Mouse (Mus musculus) limb, embryonic 11.5 days (tissue): Measurements from ENCODE around the gene Spon1. TPM values are rescaled to one million over a fixed set of nuclear protein-coding genes. Genes with fewer than 3 reads are reported as not detected.

Experiments used
- ATAC-seq: fragments of 200-750 bp; cut with Nextera tagmentation; 2 replicates; pipeline ENCODE4 v1.8.0; 2017; ENCODE audit warnings: low read depth; ENCODE audit not compliant: insufficient number of reproducible peaks, low FRiP score, low TSS enrichment
- DNase-seq: peaks from one replicate; pipeline ENCODE4 v3.0.0-alpha.2; 2015; ENCODE audit warnings: low spot score
- H3K27ac ChIP-seq: fragments of 300-500 bp; sonication (generic); replicated peaks from 2 replicates; pipeline ENCODE4 v1.5.1; 2014; ENCODE audit warnings: low read depth, mild to moderate bottlenecking, low read length
- H3K27me3 ChIP-seq: fragments of 300-500 bp; sonication (generic); 2 replicates; pipeline ENCODE4 v1.6.1; 2014; ENCODE audit warnings: mild to moderate bottlenecking, low read length, mixed read lengths; ENCODE audit not compliant: control insufficient read depth, insufficient read depth
- H3K36me3 ChIP-seq: fragments of 300-500 bp; sonication (generic); 2 replicates; pipeline ENCODE4 v1.6.1; 2014; ENCODE audit warnings: mild to moderate bottlenecking, low read length, moderate library complexity, mixed read lengths; ENCODE audit not compliant: control insufficient read depth, insufficient read depth
- H3K4me1 ChIP-seq: fragments of 300-500 bp; sonication (generic); 2 replicates; pipeline ENCODE4 v1.6.1; 2014; ENCODE audit warnings: low read length, mixed read lengths; ENCODE audit not compliant: control insufficient read depth, insufficient read depth
- H3K4me2 ChIP-seq: fragments of 300-500 bp; sonication (generic); 2 replicates; pipeline ENCODE4 v1.6.1; 2014; ENCODE audit warnings: low read depth, mild to moderate bottlenecking, moderate library complexity; ENCODE audit not compliant: severe bottlenecking
- H3K4me3 ChIP-seq: fragments of 300-500 bp; sonication (generic); 2 replicates; pipeline ENCODE4 v1.5.1; 2014; ENCODE audit warnings: low read depth, low read length
- H3K9ac ChIP-seq: fragments of 300-500 bp; sonication (generic); 2 replicates; pipeline ENCODE4 v1.6.1; 2014; ENCODE audit warnings: mild to moderate bottlenecking, low read length
- H3K9me3 ChIP-seq: fragments of 300-500 bp; sonication (generic); 2 replicates; pipeline ENCODE4 v1.6.1; 2016; ENCODE audit warnings: low read length; ENCODE audit not compliant: control insufficient read depth
- WGBS: fragments of 180-500 bp; shearing (Covaris S2); extraction: QIAGEN DNeasy Blood & Tissue Kit; methylation state at CpG from one replicate; pipeline ENCODE4 v1.1.7; 2014; 5-methylcytosine and 5-hydroxymethylcytosine counted together
- polyA plus RNA-seq: library from polyadenylated mRNA; unstranded; fragments of >200 nt; fragmentation: Nextera tagmentation; extraction: Ambion mirVana; gene quantifications from 2 replicates; pipeline ENCODE4 v1.2.1, GENCODE M21; 2014

Gene Spon1
- 3.8 and 4.0 TPM in 2 replicates for polyA plus RNA-seq

DNA sequence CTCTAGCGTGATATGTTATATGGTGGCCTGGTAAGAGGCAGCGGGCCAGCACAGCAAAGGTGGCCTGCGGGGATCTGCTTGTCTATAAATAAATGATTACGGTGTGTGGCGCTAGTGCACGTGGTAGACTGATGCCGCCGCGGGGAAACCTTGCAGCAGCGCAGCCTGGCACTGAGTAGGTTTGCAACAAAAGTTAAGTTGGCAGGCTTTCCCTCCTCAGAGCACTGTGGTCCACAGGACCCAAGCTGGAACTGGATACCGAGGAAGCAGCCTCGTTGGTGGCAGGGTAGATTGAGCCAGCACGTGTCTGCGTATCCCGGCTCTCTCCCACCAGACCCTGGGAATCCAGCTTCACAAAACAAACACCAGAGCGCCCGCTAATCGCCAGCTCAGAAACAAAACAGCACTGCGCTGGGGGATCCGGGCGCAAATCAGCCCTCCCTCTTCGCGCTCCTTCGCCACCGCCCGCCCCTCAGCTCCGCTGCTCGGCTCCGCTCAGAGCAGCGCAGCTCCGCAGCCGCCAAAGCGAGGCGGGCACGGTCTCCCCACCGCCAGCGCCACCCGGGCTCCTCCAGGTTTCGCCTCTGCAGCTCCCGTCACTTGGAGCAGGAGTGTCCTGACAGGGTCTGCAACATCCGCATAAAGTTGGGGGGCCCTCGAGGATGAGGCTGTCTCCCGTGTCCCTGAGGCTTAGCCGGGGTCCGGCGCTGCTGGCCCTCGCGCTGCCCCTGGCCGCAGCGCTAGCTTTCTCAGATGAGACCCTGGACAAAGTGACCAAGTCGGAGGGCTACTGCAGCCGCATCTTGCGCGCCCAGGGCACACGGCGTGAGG is at the start of gene Spon1:
Gene Spon1 (plus strand): TSS at position 332 of the 831 bp plus-strand sequence.
- Histone ChIP-seq H3K9ac (peak within 1 kb of the TSS; percentile 53), H3K27ac (no peak within 1 kb of the TSS), H3K4me1 (peaks cover 7% of the 10 kb centered on the region; the same call in 1 of the 2 replicates), H3K36me3 (no peaks in the 10 kb centered on the region), H3K4me2 (peak within 1 kb of the TSS; percentile 99), H3K9me3 (no peaks in the 10 kb centered on the region), H3K4me3 (peak within 1 kb of the TSS; percentile 48), H3K27me3 (peaks cover 23% of the 10 kb centered on the region)
- ATAC-seq: peak; percentile 82
- DNase-seq: peak; percentile 76
- WGBS: under 1% methylated on average over 56 of the region's 56 CpGs

GRCm38 (mm10) chr7:113721994-113722393 is 43.8 kb upstream of the Spon1 start:
- no peak overlapping the region for H3K9ac ChIP-seq
- no peaks in the 10 kb centered on the region for H3K4me1 ChIP-seq
- H3K4me2 ChIP-seq: no peak overlapping the region
- ATAC-seq: no peak
- no peaks in the 10 kb centered on the region for H3K27me3 ChIP-seq
- no peak overlapping the region for H3K4me3 ChIP-seq
- H3K9me3 ChIP-seq: no peaks in the 10 kb centered on the region
- H3K27ac ChIP-seq: no peak overlapping the region
- H3K36me3 ChIP-seq: no peaks in the 10 kb centered on the region
- DNase-seq: no peak
- 78% methylated on average over 2 of the region's 2 CpGs for WGBS

DNA sequence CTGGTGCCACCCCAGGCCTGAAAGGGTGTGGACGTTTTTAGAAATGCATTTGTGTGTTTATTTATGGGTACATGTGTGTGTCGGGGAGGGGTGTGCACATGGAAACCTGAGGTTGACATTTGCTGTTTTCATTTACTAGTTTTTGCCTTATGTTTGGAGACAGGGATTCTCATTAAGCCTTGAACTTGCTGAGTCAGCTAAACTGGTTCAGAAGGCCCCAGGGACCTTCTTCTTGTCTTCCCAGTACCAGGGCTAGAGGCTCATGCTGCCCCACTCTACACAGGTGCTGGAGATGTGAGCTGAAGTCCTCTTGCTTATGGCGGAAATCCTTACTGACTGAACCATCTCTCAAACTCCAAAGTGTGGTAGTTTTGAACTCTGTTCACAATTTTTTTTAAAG is 41.9 kb upstream of the Spon1 start:
- Histone ChIP-seq H3K27ac (no peak overlapping the region), H3K4me1 (no peaks in the 10 kb centered on the region; the same call in 1 of the 2 replicates), H3K4me3 (no peak overlapping the region), H3K9me3 (no peaks in the 10 kb centered on the region), H3K9ac (no peak overlapping the region), H3K4me2 (no peak overlapping the region), H3K36me3 (no peaks in the 10 kb centered on the region), H3K27me3 (no peaks in the 10 kb centered on the region)
- ATAC-seq: no peak
- DNase-seq: no peak
- 79% methylated on average over 3 of the region's 3 CpGs for WGBS

DNA sequence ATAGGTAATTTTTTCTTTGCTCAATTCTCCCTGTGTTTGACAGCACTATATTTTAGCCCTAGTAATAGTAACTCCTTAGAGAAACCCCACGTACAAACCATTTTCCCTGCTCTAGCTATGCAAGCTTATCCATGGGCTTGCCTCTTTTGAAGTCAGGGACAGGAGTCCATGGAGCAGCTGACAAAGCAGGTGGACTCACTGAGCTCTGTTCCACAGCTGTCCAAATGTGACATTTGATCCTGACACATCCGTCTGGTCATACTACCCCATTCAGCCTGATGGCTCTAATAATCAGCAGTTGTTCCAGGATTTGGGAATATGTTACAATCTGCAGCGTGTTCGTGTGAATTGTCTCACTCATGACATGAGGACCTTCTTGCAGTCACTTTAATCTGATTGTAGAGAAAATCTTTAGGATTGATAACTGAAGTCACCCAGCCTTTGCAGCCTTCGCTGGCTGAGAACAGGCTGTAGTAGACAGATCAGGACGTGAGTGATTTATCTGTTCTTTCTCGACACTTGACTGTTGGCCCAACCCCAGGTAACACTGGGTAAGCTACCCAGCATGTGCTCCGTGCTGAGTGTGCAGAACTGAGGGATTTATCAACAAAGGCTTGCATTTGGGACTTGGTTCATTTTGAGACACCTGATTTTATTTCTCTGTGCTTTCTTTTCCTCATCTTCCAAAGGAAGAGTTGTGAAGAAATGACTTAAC is 37.6 kb upstream of the Spon1 start:
- no peak overlapping the region for H3K27ac ChIP-seq
- H3K9ac ChIP-seq: no peak overlapping the region
- 41% methylated on average over 8 of the region's 8 CpGs for WGBS
- no peaks in the 10 kb centered on the region; the same call in 1 of the 2 replicates for H3K4me1 ChIP-seq
- H3K4me3 ChIP-seq: no peak overlapping the region
- no peaks in the 10 kb centered on the region for H3K9me3 ChIP-seq
- no peak overlapping the region for H3K4me2 ChIP-seq
- DNase-seq (no peak), ATAC-seq (no peak)
- no peaks in the 10 kb centered on the region for H3K36me3 ChIP-seq
- H3K27me3 ChIP-seq: no peaks in the 10 kb centered on the region

DNA sequence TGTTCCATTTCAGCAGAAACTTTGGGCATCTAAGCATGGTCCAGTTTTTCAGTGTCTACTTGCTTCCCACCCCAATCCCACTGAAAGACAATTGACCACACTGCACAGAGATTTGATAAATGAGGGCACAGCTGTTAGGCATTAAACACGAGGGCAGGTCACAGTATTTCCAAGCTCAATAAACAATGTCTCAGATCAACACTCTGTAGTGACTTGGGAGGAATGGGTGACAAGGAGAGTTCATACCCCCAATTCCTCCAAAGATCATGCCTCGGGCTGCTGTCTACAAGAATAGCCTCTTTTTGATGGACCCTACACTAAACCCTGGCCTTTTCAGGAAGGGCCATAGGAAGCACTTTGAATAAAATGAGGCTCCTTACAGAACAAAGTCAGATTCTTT is 36.9 kb upstream of the Spon1 start:
- no peaks in the 10 kb centered on the region for H3K27me3 ChIP-seq
- DNase-seq: no peak
- no peak overlapping the region for H3K4me3 ChIP-seq
- H3K4me1 ChIP-seq: no peaks in the 10 kb centered on the region; the same call in 1 of the 2 replicates
- 14% methylated on average over 2 of the region's 2 CpGs for WGBS
- H3K9ac ChIP-seq: no peak overlapping the region
- no peak overlapping the region for H3K27ac ChIP-seq
- H3K36me3 ChIP-seq: no peaks in the 10 kb centered on the region
- no peaks in the 10 kb centered on the region for H3K9me3 ChIP-seq
- ATAC-seq: no peak
- no peak overlapping the region for H3K4me2 ChIP-seq

DNA sequence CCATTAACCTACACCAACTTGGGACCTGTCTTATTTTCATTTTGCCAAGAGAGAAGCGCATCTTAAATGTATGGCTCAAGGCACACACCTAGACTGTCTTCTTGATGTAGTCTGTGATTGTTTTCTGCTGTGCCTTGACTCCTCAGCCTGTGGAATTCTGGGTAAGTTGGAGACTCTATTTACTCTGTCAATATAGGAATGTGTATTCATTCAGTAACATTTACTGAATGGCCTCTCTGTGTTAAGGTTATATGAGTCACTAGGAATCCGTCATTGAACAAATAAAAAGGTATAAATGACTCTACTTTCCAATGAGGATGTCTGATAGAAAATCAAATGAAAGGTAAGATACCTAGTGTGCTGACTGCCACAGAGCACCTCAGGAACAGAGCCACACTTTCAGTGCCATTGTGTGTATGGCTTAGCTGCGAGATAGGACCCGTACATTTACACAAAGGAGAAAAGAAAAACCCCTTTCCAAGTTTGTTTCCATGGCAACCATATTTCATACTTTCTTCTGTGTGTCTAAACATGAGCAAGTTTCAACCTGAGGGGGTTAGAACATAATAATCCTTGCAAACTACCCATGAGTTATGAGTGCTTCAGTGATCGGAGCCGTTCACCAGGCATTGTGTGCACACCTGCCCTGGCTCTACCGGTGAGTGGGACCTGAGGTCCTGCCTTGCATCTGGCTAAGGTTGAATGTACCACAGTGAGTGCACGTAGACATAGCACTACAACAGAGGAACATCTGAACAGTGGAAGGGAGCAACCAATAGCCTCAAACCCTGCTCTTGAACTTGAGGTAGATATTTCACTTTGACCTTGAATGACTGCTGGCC is 35.2 kb upstream of the Spon1 start:
- Histone ChIP-seq H3K27me3 (no peaks in the 10 kb centered on the region), H3K9ac (no peak overlapping the region), H3K27ac (no peak overlapping the region), H3K9me3 (no peaks in the 10 kb centered on the region), H3K4me2 (no peak overlapping the region), H3K4me1 (no peaks in the 10 kb centered on the region; the same call in 1 of the 2 replicates), H3K36me3 (no peaks in the 10 kb centered on the region), H3K4me3 (no peak overlapping the region)
- WGBS: 93% methylated on average over 8 of the region's 8 CpGs
- DNase-seq: no peak
- ATAC-seq: no peak

- Histone ChIP-seq H3K27me3 (no peaks in the 10 kb centered on the region), H3K9me3 (peaks cover 3% of the 10 kb centered on the region; the same call in 1 of the 2 replicates), H3K4me2 (no peak overlapping the region), H3K27ac (no peak overlapping the region), H3K36me3 (no peaks in the 10 kb centered on the region), H3K9ac (no peak overlapping the region), H3K4me3 (no peak overlapping the region), H3K4me1 (no peaks in the 10 kb centered on the region)
- ATAC-seq (no peak), DNase-seq (no peak)
- 87% methylated on average over 9 of the region's 9 CpGs for WGBS
Measured at GRCm38 (mm10) chr7:113737790-113738362, 27.9 kb upstream of the Spon1 start.

- 76% methylated on average over 7 of the region's 7 CpGs for WGBS
- no peak for ATAC-seq
- H3K4me3 ChIP-seq: no peak overlapping the region
- H3K4me2 ChIP-seq: no peak overlapping the region
- no peak for DNase-seq
- no peaks in the 10 kb centered on the region for H3K27me3 ChIP-seq
- H3K4me1 ChIP-seq: 0 out of 2 replicates have a peak, but pooled peaks cover 3% of the 10 kb centered on the region
- H3K36me3 ChIP-seq: no peaks in the 10 kb centered on the region
- H3K9ac ChIP-seq: no peak overlapping the region
- no peak overlapping the region for H3K27ac ChIP-seq
- peaks cover 3% of the 10 kb centered on the region; the same call in 1 of the 2 replicates for H3K9me3 ChIP-seq
Measured at GRCm38 (mm10) chr7:113739181-113739580, 26.6 kb upstream of the Spon1 start.
